Mouse (Mus musculus) midbrain, embryonic 13.5 days (tissue): ENCODE results near the gene Elovl7. TPM values are rescaled to one million over a fixed set of nuclear protein-coding genes. Genes with fewer than 3 reads are reported as not detected.

Experiments used
- ATAC-seq: fragments of 200-750 bp; cut with Nextera tagmentation; 2 replicates; pipeline ENCODE4 v1.8.0; 2017; ENCODE audit warnings: mild to moderate bottlenecking, moderate TSS enrichment, moderate library complexity
- H3K27ac ChIP-seq: fragments of 300-500 bp; sonication (generic); 2 replicates; pipeline ENCODE4 v1.5.1; 2015; ENCODE audit warnings: inconsistent platforms, mild to moderate bottlenecking, moderate library complexity
- H3K27me3 ChIP-seq: fragments of 300-500 bp; sonication (generic); 2 replicates; pipeline ENCODE4 v1.6.1; 2015; ENCODE audit warnings: mild to moderate bottlenecking, inconsistent platforms
- H3K36me3 ChIP-seq: fragments of 300-500 bp; sonication (generic); 2 replicates; pipeline ENCODE4 v1.6.1; 2015; ENCODE audit warnings: mild to moderate bottlenecking, inconsistent platforms
- H3K4me1 ChIP-seq: fragments of 300-500 bp; sonication (generic); replicated peaks from 2 replicates; pipeline ENCODE4 v1.6.1; 2015; ENCODE audit warnings: inconsistent platforms
- H3K4me2 ChIP-seq: fragments of 300-500 bp; sonication (generic); replicated peaks from 2 replicates; pipeline ENCODE4 v1.6.1; 2015; ENCODE audit warnings: moderate library complexity, mild to moderate bottlenecking, inconsistent platforms
- H3K4me3 ChIP-seq: fragments of 300-500 bp; sonication (generic); replicated peaks from 2 replicates; pipeline ENCODE4 v1.5.1; 2015; ENCODE audit warnings: mild to moderate bottlenecking, inconsistent platforms
- H3K9ac ChIP-seq: fragments of 300-500 bp; sonication (generic); replicated peaks from 2 replicates; pipeline ENCODE4 v1.6.1; 2015; ENCODE audit warnings: mild to moderate bottlenecking, inconsistent platforms
- H3K9me3 ChIP-seq: fragments of 300-500 bp; sonication (generic); 2 replicates; pipeline ENCODE4 v1.6.1; 2016; ENCODE audit warnings: mild to moderate bottlenecking, inconsistent platforms
- WGBS: fragments of 180-500 bp; shearing (Covaris S2); methylation state at CpG from one replicate; pipeline ENCODE4 v1.1.7; 2015; 5-methylcytosine and 5-hydroxymethylcytosine counted together
- polyA plus RNA-seq: library from polyadenylated mRNA; unstranded; fragments of >200 nt; fragmentation: Nextera tagmentation; extraction: Ambion mirVana; gene quantifications from 2 replicates; pipeline ENCODE4 v1.2.1, GENCODE M21; 2015

The Elovl7 gene
- polyA plus RNA-seq, 1 experiment from 2014 or later, result 0.74 TPM

GRCm38 (mm10) chr13:108284312-108284711 lies 70.1 kb downstream of the Elovl7 start:
- Histone ChIP-seq H3K4me2 (no peak overlapping the region), H3K36me3 (no peaks in the 10 kb centered on the region), H3K9me3 (no peaks in the 10 kb centered on the region), H3K27ac (no peak overlapping the region), H3K4me3 (no peak overlapping the region), H3K4me1 (no peaks in the 10 kb centered on the region), H3K27me3 (no peaks in the 10 kb centered on the region), H3K9ac (no peak overlapping the region)
- WGBS, result 93% methylated on average over 2 of the region's 2 CpGs
- no peak for ATAC-seq

- Histone ChIP-seq H3K4me1 (no peaks in the 10 kb centered on the region), H3K36me3 (no peaks in the 10 kb centered on the region), H3K9me3 (no peaks in the 10 kb centered on the region), H3K4me3 (no peak overlapping the region), H3K27me3 (no peaks in the 10 kb centered on the region), H3K4me2 (no peak overlapping the region), H3K9ac (no peak overlapping the region), H3K27ac (no peak overlapping the region)
- 64% methylated on average over 3 of the region's 3 CpGs for WGBS
- ATAC-seq, result no peak
Measured at GRCm38 (mm10) chr13:108287953-108288352, 73.7 kb downstream of the Elovl7 start.

DNA sequence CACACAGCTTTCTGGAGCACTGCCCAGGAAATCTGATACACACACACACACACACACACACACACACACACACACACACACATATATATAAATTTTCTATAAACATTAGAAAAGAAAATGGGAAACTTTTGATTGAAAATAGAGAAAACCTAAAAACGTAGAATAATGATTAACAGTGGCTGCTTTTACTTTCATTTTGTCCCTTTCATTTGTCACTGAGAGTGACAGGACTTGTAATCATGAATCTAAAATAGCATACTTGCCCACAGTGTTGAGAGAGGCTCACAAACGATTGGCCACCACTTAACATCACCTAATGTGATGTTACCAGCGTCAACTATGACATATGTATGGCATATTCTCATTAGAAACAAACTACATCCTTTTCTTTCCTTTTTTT lies 75.2 kb downstream of the Elovl7 start:
- H3K4me2 ChIP-seq, result no peak overlapping the region
- no peak overlapping the region for H3K27ac ChIP-seq
- H3K9ac ChIP-seq, result no peak overlapping the region
- H3K9me3 ChIP-seq, result no peaks in the 10 kb centered on the region
- WGBS, result 85% methylated on average over 3 of the region's 3 CpGs
- H3K27me3 ChIP-seq, result no peaks in the 10 kb centered on the region
- no peaks in the 10 kb centered on the region for H3K36me3 ChIP-seq
- no peak overlapping the region for H3K4me3 ChIP-seq
- no peak for ATAC-seq
- no peaks in the 10 kb centered on the region for H3K4me1 ChIP-seq

DNA sequence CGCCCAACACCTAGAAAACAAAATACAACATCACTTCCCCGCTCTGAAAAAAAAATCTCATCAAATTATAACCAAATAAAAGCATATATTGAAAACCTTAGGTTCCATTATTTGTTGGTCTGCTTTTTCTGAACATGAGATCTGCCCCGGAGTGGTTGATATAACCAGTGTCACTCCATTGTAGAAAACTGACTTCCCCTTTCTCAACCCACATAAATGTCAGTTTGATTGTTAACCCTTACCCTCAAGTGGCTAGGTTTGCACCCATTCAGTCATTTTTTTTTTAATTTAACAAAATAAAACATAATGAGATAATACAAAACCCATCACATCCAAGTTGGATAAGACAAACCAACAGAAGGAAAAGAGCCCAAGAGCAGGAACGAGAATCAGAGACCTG lies 76.1 kb downstream of the Elovl7 start:
- no peaks in the 10 kb centered on the region for H3K27me3 ChIP-seq
- no peaks in the 10 kb centered on the region for H3K9me3 ChIP-seq
- H3K36me3 ChIP-seq, result no peaks in the 10 kb centered on the region
- no peak overlapping the region for H3K9ac ChIP-seq
- H3K4me1 ChIP-seq, result no peaks in the 10 kb centered on the region
- no peak overlapping the region for H3K27ac ChIP-seq
- no peak overlapping the region for H3K4me2 ChIP-seq
- H3K4me3 ChIP-seq, result no peak overlapping the region
- ATAC-seq, result no peak
- WGBS, result 88% methylated on average over 4 of the region's 4 CpGs

DNA sequence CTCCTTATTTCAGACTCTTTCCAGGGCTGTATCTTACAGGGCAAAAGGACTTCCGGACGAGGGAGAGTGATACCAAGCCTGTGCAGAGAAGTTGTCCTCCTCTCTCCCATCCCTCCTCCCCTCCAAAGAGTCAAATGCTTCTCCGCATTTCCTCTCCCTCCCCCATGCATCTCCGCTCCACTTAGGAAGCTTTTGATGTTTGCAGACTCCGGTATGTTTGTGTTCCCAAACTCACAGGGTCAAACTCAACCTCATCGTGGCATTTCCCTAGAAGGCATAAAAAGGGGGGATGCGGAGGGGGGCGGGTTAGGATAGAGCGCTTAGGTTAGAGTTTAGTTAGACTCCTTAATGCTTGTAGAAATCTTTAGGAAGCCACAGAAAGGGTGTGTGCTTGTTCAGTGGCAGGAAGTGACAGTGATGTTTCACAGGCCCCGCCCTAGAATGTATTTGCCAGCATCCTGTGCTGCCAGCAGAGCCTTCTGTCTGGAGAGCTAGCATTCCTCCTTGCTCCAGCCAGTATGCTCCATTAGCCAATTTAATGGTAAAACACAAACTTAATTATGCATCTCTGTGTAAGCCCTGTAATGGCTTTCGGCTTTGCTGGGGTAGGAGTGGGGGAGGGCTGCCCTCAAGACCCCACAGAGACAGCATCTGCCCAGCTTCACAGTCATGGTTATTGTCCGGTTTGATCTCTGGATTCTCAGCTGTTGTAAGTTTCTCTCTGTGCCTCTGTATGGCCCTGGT lies 83.3 kb downstream of the Elovl7 start:
- Histone ChIP-seq H3K27ac (no peak overlapping the region), H3K4me1 (peaks cover 17% of the 10 kb centered on the region), H3K9ac (no peak overlapping the region), H3K9me3 (no peaks in the 10 kb centered on the region), H3K4me3 (peak overlapping the region; percentile 12), H3K4me2 (peak overlapping the region; percentile 45), H3K36me3 (no peaks in the 10 kb centered on the region), H3K27me3 (no peaks in the 10 kb centered on the region)
- 30% methylated on average over 12 of the region's 12 CpGs for WGBS
- ATAC-seq, result peak; percentile 73

DNA sequence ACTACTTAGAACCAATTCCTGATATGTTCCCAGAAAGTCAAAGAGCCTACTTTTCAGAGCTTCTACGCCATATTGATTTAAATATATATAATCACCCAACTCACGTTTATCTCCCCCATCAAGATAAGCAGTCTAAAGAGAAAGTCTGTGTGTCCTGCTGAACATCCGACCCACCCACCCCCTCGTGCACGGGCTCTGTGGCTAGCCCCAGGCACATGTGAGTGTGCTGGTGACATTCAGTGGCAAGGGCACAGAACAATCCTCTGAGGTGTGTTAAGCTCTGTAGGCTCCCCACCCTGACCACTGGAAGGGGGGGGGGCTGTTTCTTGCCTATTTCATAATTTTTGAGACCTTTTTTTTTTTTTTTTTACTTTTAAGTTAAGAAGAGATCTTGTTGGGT lies 84.0 kb downstream of the Elovl7 start:
- Histone ChIP-seq H3K27me3 (no peaks in the 10 kb centered on the region), H3K4me2 (no peak overlapping the region), H3K27ac (no peak overlapping the region), H3K4me3 (no peak overlapping the region), H3K36me3 (no peaks in the 10 kb centered on the region), H3K9me3 (no peaks in the 10 kb centered on the region), H3K4me1 (peaks cover 17% of the 10 kb centered on the region), H3K9ac (no peak overlapping the region)
- 73% methylated on average over 5 of the region's 5 CpGs for WGBS
- no peak for ATAC-seq

DNA sequence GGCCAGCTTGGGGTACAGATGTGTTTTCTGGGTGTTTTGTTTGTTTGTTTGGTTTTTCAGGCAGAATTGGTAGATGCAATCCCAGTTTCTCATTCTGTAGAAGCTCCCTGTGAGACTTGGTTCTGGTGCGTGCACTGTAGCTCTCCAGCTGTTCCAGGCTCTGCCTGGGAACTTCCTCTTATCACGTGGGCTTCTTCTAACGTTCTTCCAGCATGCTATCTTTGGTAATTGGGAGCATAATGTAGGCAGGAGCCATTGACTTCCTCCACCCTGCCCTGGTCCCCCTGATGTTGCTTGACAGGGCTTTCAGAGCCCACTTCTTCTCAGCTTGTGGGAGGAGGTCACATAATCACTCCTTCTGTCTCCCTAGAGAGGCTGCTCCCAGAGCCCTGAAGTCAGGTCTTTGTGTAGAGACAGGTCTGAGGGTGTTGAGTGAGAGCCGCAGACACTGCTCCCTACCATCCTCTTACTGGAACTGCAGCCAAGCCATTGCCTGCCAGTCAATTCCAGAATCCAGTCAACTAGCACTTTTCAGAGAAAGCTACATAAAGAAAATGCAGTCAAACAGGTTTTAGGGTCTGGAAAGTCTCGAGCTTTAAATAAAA lies 86.2 kb downstream of the Elovl7 start:
- whole genome bisulfite sequencing, result 37% methylated on average over 5 of the region's 5 CpGs
- ATAC-seq, result no peak
- no peaks in the 10 kb centered on the region for H3K9me3 ChIP-seq
- no peak overlapping the region for H3K27ac ChIP-seq
- H3K36me3 ChIP-seq, result no peaks in the 10 kb centered on the region
- no peaks in the 10 kb centered on the region for H3K27me3 ChIP-seq
- no peak overlapping the region for H3K4me2 ChIP-seq
- H3K4me3 ChIP-seq, result no peak overlapping the region
- no peak overlapping the region for H3K9ac ChIP-seq
- H3K4me1 ChIP-seq, result peaks cover 17% of the 10 kb centered on the region

DNA sequence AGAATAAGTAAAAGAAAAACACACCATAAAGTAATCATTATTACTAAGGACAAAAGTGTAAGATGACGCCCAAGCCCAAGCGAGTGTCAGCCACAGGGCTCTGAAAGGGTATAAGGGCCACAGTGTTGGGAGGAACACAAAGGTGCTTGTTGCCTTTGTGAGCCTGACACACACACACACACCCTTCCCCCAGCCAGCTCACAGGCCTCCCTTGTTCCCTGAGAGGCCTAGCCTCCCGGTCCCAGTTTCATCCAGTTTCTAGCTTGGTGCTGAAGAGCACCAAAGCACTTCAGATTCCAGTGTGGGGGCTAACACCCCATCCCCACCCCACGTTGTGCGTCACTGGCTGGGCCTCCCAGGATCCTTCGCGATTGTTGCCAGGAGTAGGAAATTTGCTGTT lies 87.2 kb downstream of the Elovl7 start:
- Histone ChIP-seq H3K4me3 (no peak overlapping the region), H3K4me1 (peaks cover 17% of the 10 kb centered on the region), H3K36me3 (no peaks in the 10 kb centered on the region), H3K27ac (no peak overlapping the region), H3K9ac (no peak overlapping the region), H3K4me2 (no peak overlapping the region), H3K27me3 (no peaks in the 10 kb centered on the region), H3K9me3 (no peaks in the 10 kb centered on the region)
- 32% methylated on average over 7 of the region's 7 CpGs for WGBS
- ATAC-seq, result peak; percentile 72

- Histone ChIP-seq H3K9ac (no peak overlapping the region), H3K4me1 (peaks cover 9% of the 10 kb centered on the region)
- 80% methylated on average over 7 of the region's 7 CpGs for WGBS
Measured at GRCm38 (mm10) chr13:108302957-108303675, 88.9 kb downstream of the Elovl7 start.

DNA sequence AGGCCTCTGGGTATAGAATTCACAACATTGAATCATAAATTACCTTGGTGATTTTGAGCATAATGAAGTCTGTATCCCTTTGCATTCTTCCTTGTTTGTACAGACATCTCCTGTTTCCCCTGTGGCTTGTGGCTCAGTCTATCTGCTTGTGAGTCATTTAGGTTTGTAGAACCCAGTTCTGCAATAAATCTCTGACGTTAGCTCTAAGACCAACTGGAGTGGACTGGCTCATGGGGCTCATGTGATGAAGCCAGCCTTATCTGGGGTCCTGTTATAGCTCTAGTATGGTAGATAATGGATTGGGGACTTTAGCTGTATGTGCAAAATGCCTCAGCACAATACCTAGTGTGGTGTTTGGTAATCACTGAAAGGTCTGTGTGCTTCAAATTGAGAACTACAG lies 89.6 kb downstream of the Elovl7 start:
- H3K36me3 ChIP-seq, result no peaks in the 10 kb centered on the region
- no peak overlapping the region for H3K9ac ChIP-seq
- WGBS, result 82% methylated on average over 1 of the region's 1 CpGs
- H3K9me3 ChIP-seq, result no peaks in the 10 kb centered on the region
- H3K4me2 ChIP-seq, result no peak overlapping the region
- peaks cover 9% of the 10 kb centered on the region for H3K4me1 ChIP-seq
- no peak for ATAC-seq
- no peaks in the 10 kb centered on the region for H3K27me3 ChIP-seq
- H3K4me3 ChIP-seq, result no peak overlapping the region
- no peak overlapping the region for H3K27ac ChIP-seq

More at GRCm38 (mm10) chr13:108302957-108303675, 88.9 kb downstream of the Elovl7 start:
- ATAC-seq, result no peak
- Histone ChIP-seq H3K9me3 (no peaks in the 10 kb centered on the region), H3K4me3 (no peak overlapping the region), H3K36me3 (no peaks in the 10 kb centered on the region), H3K27ac (no peak overlapping the region), H3K4me2 (no peak overlapping the region), H3K27me3 (no peaks in the 10 kb centered on the region)

- Histone ChIP-seq H3K4me1 (peaks cover 9% of the 10 kb centered on the region), H3K27ac (no peak overlapping the region), H3K9me3 (no peaks in the 10 kb centered on the region), H3K4me2 (no peak overlapping the region), H3K9ac (no peak overlapping the region), H3K27me3 (no peaks in the 10 kb centered on the region), H3K4me3 (no peak overlapping the region), H3K36me3 (no peaks in the 10 kb centered on the region)
- no peak for ATAC-seq
- 65% methylated on average over 2 of the region's 2 CpGs for WGBS
Measured at GRCm38 (mm10) chr13:108304680-108305079, 90.5 kb downstream of the Elovl7 start.

GRCm38 (mm10) chr13:108315702-108316486 lies 101.7 kb downstream of the Elovl7 start, which contains the start of gene Depdc1b:
Gene Depdc1b, plus strand, starts transcription at chr13:108316332.
- Histone ChIP-seq H3K4me2 (peak within 1 kb of the TSS; percentile 96), H3K27me3 (no peaks in the 10 kb centered on the region), H3K4me1 (peaks cover 19% of the 10 kb centered on the region), H3K9ac (peak within 1 kb of the TSS; percentile 79), H3K9me3 (no peaks in the 10 kb centered on the region), H3K27ac (peak within 1 kb of the TSS; percentile 44; the same call in 1 of the 2 replicates), H3K36me3 (no peaks in the 10 kb centered on the region), H3K4me3 (peak within 1 kb of the TSS; percentile 57)
- ATAC-seq, result peak; percentile 97
- 1% methylated on average over 48 of the region's 48 CpGs for WGBS
